Mouse (Mus musculus) G1E (cell line): ENCODE data around the gene Myh8.

Experiments
- CTCF ChIP-seq: IDR thresholded peaks from 2 replicates; pipeline ENCODE4 v1.5.1; 2012; ENCODE audit warnings: low read depth, low read length, inconsistent platforms, mixed read lengths
- POLR2AphosphoS5 ChIP-seq: IDR thresholded peaks from 2 replicates; pipeline ENCODE4 v1.6.1; 2012; ENCODE audit warnings: low read depth, low read length, inconsistent platforms; ENCODE audit not compliant: insufficient replicate concordance
- TAL1 ChIP-seq: conservative IDR thresholded peaks from 2 replicates; pipeline ENCODE4 v1.6.1; 2012; ENCODE audit warnings: low read depth, low read length, inconsistent platforms, mixed read lengths

- no peak for TF ChIP-seq CTCF
- no peak for TF ChIP-seq TAL1
- TF ChIP-seq POLR2AphosphoS5, result no peak
These were observed 35.9 kb upstream of the Myh8 start for GRCm38 (mm10) chr11:67241051-67241450.
